8 mouse cellular contexts compared by ENCODE assay signal in genomic region chr3:54352891-54353652, GRCm38 (mm10). TPM values are rescaled to one million over a fixed set of nuclear protein-coding genes. Genes with fewer than 3 reads are reported as not detected.
DNase-seq lines count a peak whose midpoint lies in the region; ATAC-seq lines count a peak whose summit lies in the region.

No protein-coding gene starts in this region.

- peak; percentile 14 to 36 for DNase-seq in CD8-positive naive resting alpha-beta T cell, adult 2 months (ENCODE audit: low read depth in 2 of 2, low spot score in 2 of 2)
- DNase-seq in adrenal gland, adult 18-20 months (ENCODE audit: low spot score in 2 of 2), result peak; percentile 76 to 77
- DNase-seq in embryo, embryonic 10.5 days (ENCODE audit: low spot score), result peak; percentile 82
- DNase-seq in heart, adult 9 months (ENCODE audit: low spot score in 2 of 2), result peak; percentile 27 to 58
- peak; percentile 80 for DNase-seq in layer of hippocampus, adult 11-12 months (ENCODE audit: low spot score)
- DNase-seq in lung, postnatal 10 days, result peak; percentile 77
- DNase-seq in right cerebral cortex, postnatal 4 days, result peak; percentile 77

- ATAC-seq in erythroid progenitor cell, adult 5-6 weeks (replicated peaks; ENCODE audit: low FRiP score, poor library complexity, severe bottlenecking), result no peak

RNA-seq across cellular contexts. Expression of gene Postn, which starts 7.8 kb away (rescaled TPM):
- 10 to 100 TPM; 42.0 to 52.4 TPM for total RNA-seq in adrenal gland, adult 18-20 months (2021)
- not detected in 2 replicates for total RNA-seq in erythroid progenitor cell, adult 5-6 weeks (2015; ENCODE audit: low replicate concordance)
- not detected in 2 replicates for total RNA-seq in erythroid progenitor cell, adult 5-6 weeks (2017; ENCODE audit: low replicate concordance)

Comparison
In these comparisons a context has a peak if more than half of its experiments do, and no peak if none do; other contexts are left out.
1. DNase-seq: peak in every context shown above with its lines; median percentile 82 in embryo, embryonic 10.5 days; 80 in layer of hippocampus, adult 11-12 months; 77 in lung, postnatal 10 days; 77 in right cerebral cortex, postnatal 4 days; 76 in adrenal gland, adult 18-20 months; 42 in heart, adult 9 months; 25 in CD8-positive naive resting alpha-beta T cell, adult 2 months.
2. RNA of gene Postn, which starts 7.8 kb away (total RNA-seq): 42.0 to 52.4 TPM in adrenal gland, adult 18-20 months; not detected in erythroid progenitor cell, adult 5-6 weeks; every median in the first group is over 10 times any median in the second.